Mouse (Mus musculus): Measurements from ENCODE around the gene Hamp.

The Hamp gene

GRCm38 (mm10) chr7:30895217-30895616 is 48.6 kb downstream of the Hamp start:
- no peak for DNase-seq

DNA sequence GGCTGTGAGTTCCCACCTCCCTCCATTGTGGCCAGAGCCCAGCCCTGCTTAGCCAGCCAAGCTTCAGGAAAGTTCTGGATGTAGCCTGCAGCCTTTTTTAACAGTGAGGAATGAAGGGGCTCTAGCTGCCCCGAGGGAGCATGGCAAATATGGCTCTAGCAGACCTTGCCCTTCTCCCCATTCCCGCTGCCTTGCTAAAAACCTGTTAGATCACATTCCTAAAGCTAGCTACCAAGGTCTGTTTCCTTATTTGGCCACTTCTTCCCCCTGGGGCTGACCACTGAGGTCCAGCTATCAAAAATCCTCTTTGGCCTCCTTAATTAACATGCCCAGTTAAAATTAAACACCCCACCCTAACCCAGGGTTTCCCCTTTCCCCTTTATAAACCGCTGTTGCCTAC is 51.3 kb downstream of the Hamp start:
- DNase-seq = no peak

All from lung, postnatal 10 days (tissue).